Mouse (Mus musculus): Measurements from ENCODE around the gene Dlec1. TPM values are rescaled to one million over a fixed set of nuclear protein-coding genes. Genes with fewer than 3 reads are reported as not detected.

The Dlec1 gene
- polyA plus RNA-seq, 1 experiment from 2014 or later = 1.8 TPM

DNA sequence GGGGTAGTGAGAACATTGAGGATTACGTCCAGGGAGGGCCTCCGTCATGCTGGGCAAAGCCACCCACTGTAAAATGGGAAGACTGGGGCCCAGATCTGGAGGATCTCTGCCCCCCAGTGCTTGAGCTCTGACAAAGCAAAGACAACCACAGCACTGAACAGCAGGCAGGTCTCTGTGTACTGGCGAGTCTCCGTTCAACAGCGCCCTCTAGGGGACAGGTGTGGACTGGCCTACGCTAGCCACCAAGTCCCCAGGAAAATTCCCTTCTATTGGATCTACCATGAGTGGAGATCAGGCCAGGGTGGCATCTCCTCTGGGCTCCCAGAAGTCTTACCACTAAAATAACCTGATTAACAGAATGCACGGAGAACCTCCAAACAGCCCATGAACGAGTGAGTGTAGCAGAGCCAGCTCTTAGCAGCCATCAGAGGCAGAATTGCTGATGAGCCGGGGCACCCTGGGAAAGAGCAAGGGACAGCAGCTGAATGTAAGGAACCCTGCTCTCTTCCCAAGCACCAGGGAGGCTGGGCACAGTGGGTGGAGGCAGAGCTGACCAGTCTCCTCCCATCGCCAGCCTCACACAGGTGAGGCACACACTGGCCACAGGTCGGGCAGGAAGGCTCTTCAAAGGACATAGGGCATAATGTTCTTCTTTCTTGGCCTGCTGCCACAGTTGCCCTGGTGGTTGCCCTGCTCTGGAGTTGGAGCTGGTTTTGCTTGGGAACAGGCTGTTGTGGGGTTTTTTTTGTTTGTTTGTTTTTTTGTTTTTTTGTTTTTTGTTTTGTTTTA, 90.1 kb downstream of the Dlec1 start:
- ATAC-seq (ENCODE audit: low read depth) (peak; percentile 44; the same call in 1 of the 2 replicates), DNase-seq (ENCODE audit: low spot score) (peak; percentile 36)
- Histone ChIP-seq H3K27ac (replicated peaks; ENCODE audit: low read depth, low read length) (no peak overlapping the region), H3K4me2 (ENCODE audit: low read depth, low read length) (no peak overlapping the region), H3K9ac (ENCODE audit: low read depth, low read length) (no peak overlapping the region), H3K9me3 (ENCODE audit: control insufficient read depth, low read length) (no peaks in the 10 kb centered on the region), H3K4me1 (ENCODE audit: control insufficient read depth, insufficient read depth, low read length) (no peaks in the 10 kb centered on the region), H3K27me3 (replicated peaks; ENCODE audit: control insufficient read depth, insufficient read depth, low read length) (no peaks in the 10 kb centered on the region), H3K36me3 (ENCODE audit: control insufficient read depth, insufficient read depth, low read length) (no peaks in the 10 kb centered on the region), H3K4me3 (ENCODE audit: low read depth, low read length) (no peak overlapping the region)
- 31% methylated on average over 11 of the region's 11 CpGs for WGBS

Other genes with a start within 250 kb of the Dlec1 start
- gene Ctdspl, start 176.0 kb upstream of the Dlec1 start, polyA plus RNA-seq (2014; fragmentation: Nextera tagmentation; extraction: Ambion mirVana) = 17.7 and 17.8 TPM in 2 replicates
- gene Vill, start 49.7 kb upstream of the Dlec1 start, polyA plus RNA-seq (2014; fragmentation: Nextera tagmentation; extraction: Ambion mirVana) = 15.0 and 19.7 TPM in 2 replicates
- 43.5 and 45.2 TPM in 2 replicates for gene Plcd1, start 9.0 kb upstream of the Dlec1 start, polyA plus RNA-seq (2014; fragmentation: Nextera tagmentation; extraction: Ambion mirVana)
- 1.9 and 2.6 TPM in 2 replicates for gene Acaa1b, start 54.6 kb downstream of the Dlec1 start, polyA plus RNA-seq (2014; fragmentation: Nextera tagmentation; extraction: Ambion mirVana)
- not detected in 2 replicates for gene Gm47289, start 56.7 kb downstream of the Dlec1 start, polyA plus RNA-seq (2014; fragmentation: Nextera tagmentation; extraction: Ambion mirVana)
- gene Slc22a13, start 106.6 kb downstream of the Dlec1 start, polyA plus RNA-seq (2014; fragmentation: Nextera tagmentation; extraction: Ambion mirVana) = not detected in 2 replicates
- 13.6 and 14.5 TPM in 2 replicates for gene Oxsr1, start 219.9 kb downstream of the Dlec1 start, polyA plus RNA-seq (2014; fragmentation: Nextera tagmentation; extraction: Ambion mirVana)
- gene Acaa1a, start 237.2 kb downstream of the Dlec1 start, polyA plus RNA-seq (2014; fragmentation: Nextera tagmentation; extraction: Ambion mirVana) = 83.8 and 86.9 TPM in 2 replicates
- gene Myd88, start 238.9 kb downstream of the Dlec1 start, polyA plus RNA-seq (2014; fragmentation: Nextera tagmentation; extraction: Ambion mirVana) = 22.2 and 26.4 TPM in 2 replicates